Mouse (Mus musculus) heart, embryonic 12.5 days (tissue): ENCODE measurements around the gene Grik5. TPM values are rescaled to one million over a fixed set of nuclear protein-coding genes. Genes with fewer than 3 reads are reported as not detected.

Experiments used
- ATAC-seq: fragments of 200-750 bp; cut with Nextera tagmentation; 2 replicates; pipeline ENCODE4 v1.8.0; 2017; ENCODE audit warnings: moderate TSS enrichment, moderate library complexity; ENCODE audit not compliant: insufficient number of reproducible peaks, low FRiP score
- H3K27ac ChIP-seq: fragments of 300-500 bp; sonication (generic); 2 replicates; pipeline ENCODE4 v1.5.1; 2016; ENCODE audit warnings: mild to moderate bottlenecking, moderate library complexity; ENCODE audit not compliant: poor library complexity, severe bottlenecking
- H3K27me3 ChIP-seq: fragments of 300-500 bp; sonication (generic); replicated peaks from 2 replicates; pipeline ENCODE4 v1.6.1; 2016; ENCODE audit warnings: mild to moderate bottlenecking, moderate library complexity
- H3K36me3 ChIP-seq: fragments of 300-500 bp; sonication (generic); 2 replicates; pipeline ENCODE4 v1.6.1; 2016; ENCODE audit warnings: mild to moderate bottlenecking, moderate library complexity
- H3K4me1 ChIP-seq: fragments of 300-500 bp; sonication (generic); replicated peaks from 2 replicates; pipeline ENCODE4 v1.6.1; 2016; ENCODE audit warnings: mild to moderate bottlenecking
- H3K4me2 ChIP-seq: fragments of 300-500 bp; sonication (generic); 2 replicates; pipeline ENCODE4 v1.6.1; 2016; ENCODE audit warnings: mild to moderate bottlenecking, moderate library complexity
- H3K4me3 ChIP-seq: fragments of 300-500 bp; sonication (generic); 2 replicates; pipeline ENCODE4 v1.5.1; 2016; ENCODE audit warnings: mild to moderate bottlenecking
- H3K9ac ChIP-seq: fragments of 300-500 bp; sonication (generic); 2 replicates; pipeline ENCODE4 v1.6.1; 2016; ENCODE audit warnings: mild to moderate bottlenecking, moderate library complexity
- H3K9me3 ChIP-seq: fragments of 300-500 bp; sonication (generic); replicated peaks from 2 replicates; pipeline ENCODE4 v1.6.1; 2016; ENCODE audit warnings: mild to moderate bottlenecking, moderate library complexity
- WGBS: fragments of 180-500 bp; shearing (Covaris S2); methylation state at CpG from one replicate; pipeline ENCODE4 v1.1.7; 2016; 5-methylcytosine and 5-hydroxymethylcytosine counted together
- polyA plus RNA-seq: library from polyadenylated mRNA; unstranded; fragments of >200 nt; fragmentation: Nextera tagmentation; extraction: Ambion mirVana; gene quantifications from 2 replicates; pipeline ENCODE4 v1.2.1, GENCODE M21; 2016

Gene Grik5
- polyA plus RNA-seq, 1 experiment from 2014 or later: 7.7 TPM

- peaks cover 79% of the 10 kb centered on the region for H3K27me3 ChIP-seq
- no peaks in the 10 kb centered on the region for H3K36me3 ChIP-seq
- H3K9ac ChIP-seq: no peak within 1 kb of the TSS
- 3% methylated on average over 54 of the region's 54 CpGs for WGBS
- peak within 1 kb of the TSS; percentile 39 for H3K4me3 ChIP-seq
- H3K27ac ChIP-seq: no peak within 1 kb of the TSS
- H3K4me1 ChIP-seq: peaks cover 36% of the 10 kb centered on the region
- peak; percentile 20; the same call in 1 of the 2 replicates for ATAC-seq
- H3K4me2 ChIP-seq: peak within 1 kb of the TSS; percentile 64
- H3K9me3 ChIP-seq: no peaks in the 10 kb centered on the region
Observed at GRCm38 (mm10) chr7:25005421-25006065, 66.6 kb downstream of the Grik5 start, which contains the start of gene Atp1a3. TSS of gene Atp1a3 (minus strand) at chr7:25005958.

- H3K9ac ChIP-seq: no peak overlapping the region
- H3K9me3 ChIP-seq: no peaks in the 10 kb centered on the region
- H3K4me3 ChIP-seq: peak overlapping the region; percentile 39; the same call in 1 of the 2 replicates
- peak overlapping the region; percentile 64 for H3K4me2 ChIP-seq
- WGBS: 23% methylated on average over 9 of the region's 9 CpGs
- H3K36me3 ChIP-seq: no peaks in the 10 kb centered on the region
- H3K27ac ChIP-seq: no peak overlapping the region
- H3K4me1 ChIP-seq: peaks cover 29% of the 10 kb centered on the region
- no peak for ATAC-seq
- H3K27me3 ChIP-seq: peaks cover 72% of the 10 kb centered on the region
Observed at GRCm38 (mm10) chr7:25004806-25005205, 67.3 kb downstream of the Grik5 start.

- H3K27me3 ChIP-seq: peaks cover 63% of the 10 kb centered on the region
- ATAC-seq: no peak
- no peak overlapping the region for H3K4me2 ChIP-seq
- no peak overlapping the region for H3K4me3 ChIP-seq
- WGBS: 83% methylated on average over 8 of the region's 8 CpGs
- no peak overlapping the region for H3K27ac ChIP-seq
- no peak overlapping the region for H3K9ac ChIP-seq
- H3K9me3 ChIP-seq: no peaks in the 10 kb centered on the region
- H3K36me3 ChIP-seq: no peaks in the 10 kb centered on the region
- H3K4me1 ChIP-seq: peaks cover 21% of the 10 kb centered on the region
Observed at GRCm38 (mm10) chr7:25003820-25004388, 68.2 kb downstream of the Grik5 start.

- Histone ChIP-seq H3K4me2 (no peak overlapping the region), H3K9ac (no peak overlapping the region), H3K4me3 (no peak overlapping the region), H3K9me3 (no peaks in the 10 kb centered on the region), H3K36me3 (no peaks in the 10 kb centered on the region), H3K27ac (no peak overlapping the region), H3K4me1 (peaks cover 19% of the 10 kb centered on the region), H3K27me3 (peaks cover 57% of the 10 kb centered on the region)
- WGBS: 42% methylated on average over 11 of the region's 11 CpGs
- no peak for ATAC-seq
Observed at GRCm38 (mm10) chr7:25003291-25003690, 68.9 kb downstream of the Grik5 start.

- H3K4me2 ChIP-seq: no peak overlapping the region
- no peaks in the 10 kb centered on the region for H3K9me3 ChIP-seq
- 55% methylated on average over 12 of the region's 12 CpGs for WGBS
- no peak overlapping the region for H3K9ac ChIP-seq
- no peak overlapping the region for H3K4me3 ChIP-seq
- peaks cover 16% of the 10 kb centered on the region for H3K4me1 ChIP-seq
- ATAC-seq: no peak
- no peaks in the 10 kb centered on the region for H3K36me3 ChIP-seq
- peaks cover 31% of the 10 kb centered on the region for H3K27me3 ChIP-seq
- no peak overlapping the region for H3K27ac ChIP-seq
Observed at GRCm38 (mm10) chr7:25000711-25001110, 71.4 kb downstream of the Grik5 start.

- no peak overlapping the region for H3K4me3 ChIP-seq
Observed at GRCm38 (mm10) chr7:25000211-25000610, 71.9 kb downstream of the Grik5 start.

GRCm38 (mm10) chr7:24993081-24993480 lies 79.1 kb downstream of the Grik5 start:
- Histone ChIP-seq H3K9ac (no peak overlapping the region), H3K4me2 (no peak overlapping the region), H3K27me3 (peaks cover 15% of the 10 kb centered on the region), H3K4me3 (no peak overlapping the region), H3K4me1 (no peaks in the 10 kb centered on the region), H3K27ac (no peak overlapping the region), H3K9me3 (no peaks in the 10 kb centered on the region), H3K36me3 (no peaks in the 10 kb centered on the region)
- 67% methylated on average over 6 of the region's 6 CpGs for WGBS
- ATAC-seq: no peak

More at GRCm38 (mm10) chr7:25000211-25000610, 71.9 kb downstream of the Grik5 start:
- no peak overlapping the region for H3K9ac ChIP-seq
- H3K9me3 ChIP-seq: no peaks in the 10 kb centered on the region
- peaks cover 11% of the 10 kb centered on the region for H3K4me1 ChIP-seq
- WGBS: 69% methylated on average over 7 of the region's 7 CpGs
- H3K27me3 ChIP-seq: peaks cover 26% of the 10 kb centered on the region
- no peaks in the 10 kb centered on the region for H3K36me3 ChIP-seq
- no peak for ATAC-seq
- no peak overlapping the region for H3K27ac ChIP-seq
- no peak overlapping the region for H3K4me2 ChIP-seq

GRCm38 (mm10) chr7:24990478-24990877 lies 81.7 kb downstream of the Grik5 start:
- no peak overlapping the region for H3K4me3 ChIP-seq
- ATAC-seq: no peak
- H3K27ac ChIP-seq: no peak overlapping the region
- no peak overlapping the region for H3K4me2 ChIP-seq
- H3K9me3 ChIP-seq: no peaks in the 10 kb centered on the region; the same call in 1 of the 2 replicates
- no peaks in the 10 kb centered on the region for H3K4me1 ChIP-seq
- H3K36me3 ChIP-seq: no peaks in the 10 kb centered on the region
- no peak overlapping the region for H3K9ac ChIP-seq
- H3K27me3 ChIP-seq: peaks cover 15% of the 10 kb centered on the region
- WGBS: 82% methylated on average over 8 of the region's 8 CpGs

GRCm38 (mm10) chr7:24987941-24988340 lies 84.2 kb downstream of the Grik5 start:
- Histone ChIP-seq H3K9ac (no peak overlapping the region), H3K9me3 (no peaks in the 10 kb centered on the region; the same call in 1 of the 2 replicates), H3K27me3 (peaks cover 10% of the 10 kb centered on the region), H3K4me1 (no peaks in the 10 kb centered on the region), H3K4me3 (no peak overlapping the region), H3K4me2 (no peak overlapping the region), H3K27ac (no peak overlapping the region), H3K36me3 (no peaks in the 10 kb centered on the region)
- 71% methylated on average over 14 of the region's 14 CpGs for WGBS
- no peak for ATAC-seq

- Histone ChIP-seq H3K4me1 (no peaks in the 10 kb centered on the region), H3K36me3 (no peaks in the 10 kb centered on the region)
- ATAC-seq: no peak
Observed at GRCm38 (mm10) chr7:24985799-24986198, 86.3 kb downstream of the Grik5 start.

GRCm38 (mm10) chr7:24984307-24984706 lies 87.8 kb downstream of the Grik5 start:
- ATAC-seq: no peak
- 84% methylated on average over 2 of the region's 2 CpGs for whole genome bisulfite sequencing

More at GRCm38 (mm10) chr7:24985799-24986198, 86.3 kb downstream of the Grik5 start:
- 66% methylated on average over 5 of the region's 5 CpGs for WGBS
- no peaks in the 10 kb centered on the region for H3K27me3 ChIP-seq
- H3K9me3 ChIP-seq: no peaks in the 10 kb centered on the region; the same call in 1 of the 2 replicates
- H3K4me2 ChIP-seq: no peak overlapping the region
- no peak overlapping the region for H3K4me3 ChIP-seq
- no peak overlapping the region for H3K9ac ChIP-seq
- no peak overlapping the region for H3K27ac ChIP-seq

More at GRCm38 (mm10) chr7:24984307-24984706, 87.8 kb downstream of the Grik5 start:
- Histone ChIP-seq H3K9me3 (no peaks in the 10 kb centered on the region; the same call in 1 of the 2 replicates), H3K27ac (no peak overlapping the region), H3K4me1 (no peaks in the 10 kb centered on the region), H3K4me2 (no peak overlapping the region), H3K9ac (no peak overlapping the region), H3K36me3 (no peaks in the 10 kb centered on the region), H3K4me3 (no peak overlapping the region), H3K27me3 (peaks cover 6% of the 10 kb centered on the region; the same call in 1 of the 2 replicates)
